Mouse (Mus musculus) thymus, postnatal 14 days (tissue): ENCODE data around the gene Rab3gap2.

ENCODE experiments used
- DNase-seq: peaks from one replicate; pipeline ENCODE4 v3.0.0; 2021

Rab3gap2 gene

GRCm38 (mm10) chr1:185203909-185204661 is at the start of gene Rab3gap2:
Gene Rab3gap2, plus strand, starts transcription at chr1:185204117.
- peak; percentile 100 for DNase-seq

- DNase-seq = no peak
Observed at GRCm38 (mm10) chr1:185173641-185174040, 30.3 kb upstream of the Rab3gap2 start.

- no peak for DNase-seq
Observed at GRCm38 (mm10) chr1:185177860-185178259, 26.1 kb upstream of the Rab3gap2 start.

GRCm38 (mm10) chr1:185183591-185184330 is 20.2 kb upstream of the Rab3gap2 start:
- DNase-seq = no peak

GRCm38 (mm10) chr1:185185556-185185955 is 18.4 kb upstream of the Rab3gap2 start:
- no peak for DNase-seq

- no peak for DNase-seq
Observed at GRCm38 (mm10) chr1:185187135-185187785, 16.7 kb upstream of the Rab3gap2 start.

GRCm38 (mm10) chr1:185189901-185190300 is 14.0 kb upstream of the Rab3gap2 start:
- no peak for DNase-seq

- DNase-seq = no peak
Observed at GRCm38 (mm10) chr1:185192087-185192486, 11.8 kb upstream of the Rab3gap2 start.

- DNase-seq = peak; percentile 41
Observed at GRCm38 (mm10) chr1:185193509-185193908, 10.4 kb upstream of the Rab3gap2 start.

- DNase-seq = no peak
Observed at GRCm38 (mm10) chr1:185196323-185196722, 7.6 kb upstream of the Rab3gap2 start.

GRCm38 (mm10) chr1:185200571-185201395 is 3.1 kb upstream of the Rab3gap2 start:
- no peak for DNase-seq

- DNase-seq = no peak
Observed at GRCm38 (mm10) chr1:185201994-185202393, 1.9 kb upstream of the Rab3gap2 start.

GRCm38 (mm10) chr1:185203196-185203908 is 565 bp upstream of the Rab3gap2 start:
- peak; percentile 16 for DNase-seq

- no peak for DNase-seq
Observed at GRCm38 (mm10) chr1:185205090-185205489, 1.2 kb downstream of the Rab3gap2 start.

- DNase-seq = no peak
Observed at GRCm38 (mm10) chr1:185207851-185208595, 4.1 kb downstream of the Rab3gap2 start.

GRCm38 (mm10) chr1:185208766-185209165 is 4.8 kb downstream of the Rab3gap2 start:
- no peak for DNase-seq

- no peak for DNase-seq
Observed at GRCm38 (mm10) chr1:185209641-185210176, 5.8 kb downstream of the Rab3gap2 start.

GRCm38 (mm10) chr1:185216360-185216759 is 12.4 kb downstream of the Rab3gap2 start:
- DNase-seq = no peak

GRCm38 (mm10) chr1:185216762-185217161 is 12.8 kb downstream of the Rab3gap2 start:
- no peak for DNase-seq

GRCm38 (mm10) chr1:185217966-185218365 is 14.0 kb downstream of the Rab3gap2 start:
- no peak for DNase-seq

- DNase-seq = no peak
Observed at GRCm38 (mm10) chr1:185226889-185227288, 23.0 kb downstream of the Rab3gap2 start.
